Mouse (Mus musculus) MEL (cell line): ENCODE data around the gene Hic1. TPM values are rescaled to one million over a fixed set of nuclear protein-coding genes. Genes with fewer than 3 reads are reported as not detected.

Source experiments
- DNase-seq: peaks from one replicate; pipeline ENCODE4 v3.0.0; 2011; ENCODE audit warnings: low read depth, low spot score
- H3K27ac ChIP-seq: 2 replicates; pipeline ENCODE4 v1.5.1; 2012; ENCODE audit warnings: low read depth, mild to moderate bottlenecking, control low read depth, low read length, moderate library complexity; ENCODE audit not compliant: control insufficient read depth
- H3K27me3 ChIP-seq, 2 experiments: fragments of 150-350 bp in 1 of 2; sonication (generic) in 1 of 2; 2 replicates each; pipeline ENCODE4 v1.6.1; 2012; ENCODE audit warnings: low read length in 2 of 2, mild to moderate bottlenecking in 2 of 2, improper control_type of control experiment in 1 of 2, moderate library complexity in 1 of 2; ENCODE audit not compliant: insufficient read depth in 2 of 2, control insufficient read depth in 1 of 2
- H3K36me3 ChIP-seq, 2 experiments: 2 replicates each; pipeline ENCODE4 v1.6.1; 2012 to 2014; ENCODE audit warnings: low read length in 2 of 2, improper control_type of control experiment in 1 of 2, inconsistent platforms in 1 of 2, mild to moderate bottlenecking in 1 of 2; ENCODE audit not compliant: insufficient read depth in 2 of 2, control insufficient read depth in 1 of 2
- H3K4me1 ChIP-seq, 2 experiments: fragments of 150-350 bp in 1 of 2; sonication (generic) in 1 of 2; 2 replicates each; pipeline ENCODE4 v1.6.1; 2012; ENCODE audit warnings: low read length in 2 of 2, improper control_type of control experiment in 1 of 2, mild to moderate bottlenecking in 1 of 2; ENCODE audit not compliant: insufficient read depth in 2 of 2, control insufficient read depth in 1 of 2
- H3K4me3 ChIP-seq, 2 experiments: fragments of 150-350 bp in 1 of 2; sonication (generic) in 1 of 2; 2 replicates each; pipeline ENCODE4 v1.5.1; 2012; ENCODE audit warnings: low read depth in 2 of 2, low read length in 2 of 2, mild to moderate bottlenecking in 2 of 2, moderate library complexity in 2 of 2, control low read depth in 1 of 2, improper control_type of control experiment in 1 of 2; ENCODE audit not compliant: control insufficient read depth in 1 of 2, insufficient read depth in 1 of 2
- H3K79me2 ChIP-seq: 2 replicates; pipeline ENCODE4 v1.6.1; 2012; ENCODE audit warnings: mild to moderate bottlenecking, low read length, moderate library complexity; ENCODE audit not compliant: control insufficient read depth, poor library complexity, insufficient read depth
- H3K9ac ChIP-seq: 2 replicates; pipeline ENCODE4 v1.6.1; 2012; ENCODE audit warnings: low read depth, mild to moderate bottlenecking, control low read depth, low read length, moderate library complexity; ENCODE audit not compliant: control insufficient read depth, poor library complexity, severe bottlenecking
- H3K9me3 ChIP-seq: fragments of 150-350 bp; sonication (generic); replicated peaks from 2 replicates; pipeline ENCODE4 v1.6.1; 2012; ENCODE audit warnings: mild to moderate bottlenecking, low read length, improper control_type of control experiment, moderate library complexity; ENCODE audit not compliant: insufficient read depth
- CHD1 ChIP-seq: IDR thresholded peaks from 2 replicates; pipeline ENCODE4 v1.6.1; 2012; ENCODE audit warnings: low read depth, mild to moderate bottlenecking, inconsistent platforms, low read length, improper control_type of control experiment
- CHD2 ChIP-seq: IDR thresholded peaks from 2 replicates; pipeline ENCODE4 v1.6.1; 2011; ENCODE audit warnings: low read length, improper control_type of control experiment
- E2F4 ChIP-seq: IDR thresholded peaks from 2 replicates; pipeline ENCODE4 v1.6.1; 2011; ENCODE audit warnings: low read depth, low read length, improper control_type of control experiment, borderline replicate concordance
- ETS1 ChIP-seq: IDR thresholded peaks from 2 replicates; pipeline ENCODE4 v1.6.1; 2012; ENCODE audit warnings: low read depth, mild to moderate bottlenecking, inconsistent platforms, low read length, improper control_type of control experiment, moderate library complexity
- GATA1 ChIP-seq: IDR thresholded peaks from 2 replicates; pipeline ENCODE4 v1.6.1; 2011; ENCODE audit warnings: low read depth, low read length, improper control_type of control experiment
- HCFC1 ChIP-seq: IDR thresholded peaks from 2 replicates; pipeline ENCODE4 v1.6.1; 2012; ENCODE audit warnings: low read depth, mild to moderate bottlenecking, inconsistent platforms, low read length, improper control_type of control experiment, moderate library complexity
- JUND ChIP-seq: IDR thresholded peaks from 2 replicates; pipeline ENCODE4 v1.6.1; 2011; ENCODE audit warnings: low read depth, mild to moderate bottlenecking, improper control_type of control experiment, low read length
- KAT2A ChIP-seq: conservative IDR thresholded peaks from 2 replicates; pipeline ENCODE4 v1.6.1; 2012; ENCODE audit warnings: low read depth, low read length, improper control_type of control experiment, inconsistent platforms
- MAFK ChIP-seq: IDR thresholded peaks from 2 replicates; pipeline ENCODE4 v1.6.1; 2011; ENCODE audit warnings: low read depth, mild to moderate bottlenecking, low read length, improper control_type of control experiment, borderline replicate concordance
- MAX ChIP-seq: IDR thresholded peaks from 2 replicates; pipeline ENCODE4 v1.6.1; 2011; ENCODE audit warnings: low read length, improper control_type of control experiment
- MAZ ChIP-seq: IDR thresholded peaks from 2 replicates; pipeline ENCODE4 v1.6.1; 2012; ENCODE audit warnings: low read depth, mild to moderate bottlenecking, inconsistent platforms, low read length, improper control_type of control experiment
- MXI1 ChIP-seq: IDR thresholded peaks from 2 replicates; pipeline ENCODE4 v1.6.1; 2011; ENCODE audit warnings: mild to moderate bottlenecking, low read depth, low read length, improper control_type of control experiment
- MYC ChIP-seq: IDR thresholded peaks from 2 replicates; pipeline ENCODE4 v1.6.1; 2011; ENCODE audit warnings: low read depth, mild to moderate bottlenecking, low read length, improper control_type of control experiment, moderate library complexity
- NRF1 ChIP-seq: IDR thresholded peaks from 2 replicates; pipeline ENCODE4 v1.6.1; 2014; ENCODE audit warnings: low read depth, mild to moderate bottlenecking, inconsistent platforms, low read length, improper control_type of control experiment, moderate library complexity; ENCODE audit not compliant: poor library complexity, insufficient read depth, severe bottlenecking
- POLR2AphosphoS5 ChIP-seq: IDR thresholded peaks from 2 replicates; pipeline ENCODE4 v1.6.1; 2012; ENCODE audit warnings: low read depth, borderline replicate concordance, mild to moderate bottlenecking, inconsistent platforms, low read length, moderate library complexity, mixed read lengths
- RAD21 ChIP-seq: IDR thresholded peaks from 2 replicates; pipeline ENCODE4 v1.6.1; 2011; ENCODE audit warnings: mild to moderate bottlenecking, low read depth, low read length, improper control_type of control experiment
- SIN3A ChIP-seq: IDR thresholded peaks from 2 replicates; pipeline ENCODE4 v1.6.1; 2012; ENCODE audit warnings: low read length, improper control_type of control experiment, inconsistent platforms
- TAL1 ChIP-seq: IDR thresholded peaks from 2 replicates; pipeline ENCODE4 v1.6.1; 2012; ENCODE audit warnings: mild to moderate bottlenecking, inconsistent platforms, low read length, moderate library complexity, mixed read lengths
- TBP ChIP-seq: IDR thresholded peaks from 2 replicates; pipeline ENCODE4 v1.8.0; 2011; ENCODE audit warnings: low read depth, low read length, improper control_type of control experiment
- TCF12 ChIP-seq: IDR thresholded peaks from 2 replicates; pipeline ENCODE4 v1.6.1; 2014; ENCODE audit warnings: low read depth, mild to moderate bottlenecking, inconsistent platforms, low read length, improper control_type of control experiment, moderate library complexity
- UBTF ChIP-seq: IDR thresholded peaks from 2 replicates; pipeline ENCODE4 v1.6.1; 2012; ENCODE audit warnings: low read depth, mild to moderate bottlenecking, inconsistent platforms, low read length, improper control_type of control experiment, moderate library complexity, borderline replicate concordance; ENCODE audit not compliant: insufficient read depth
- ZC3H11A ChIP-seq: IDR thresholded peaks from 2 replicates; pipeline ENCODE4 v1.6.1; 2012; ENCODE audit warnings: low read depth, mild to moderate bottlenecking, inconsistent platforms, low read length, improper control_type of control experiment
- polyA plus RNA-seq, 2 experiments: library from polyadenylated mRNA; stranded (reverse) in 1 of 2; unstranded in 1 of 2; fragments of >175 nt in 1 of 2; fragments of >200 nt in 1 of 2; gene quantifications; 2 replicates each; pipeline versions ENCODE4 v1.2.1 to v1.2.4; 2012; ENCODE audit warnings: low replicate concordance in 2 of 2, low read depth in 1 of 2; ENCODE audit not compliant: insufficient read length in 2 of 2, insufficient read depth in 1 of 2, missing spikeins in 1 of 2
- total RNA-seq: library from RNA; depleted of rRNA; stranded (reverse); fragments of 300-350 nt; gene quantifications from 2 replicates; pipeline ENCODE4 v1.2.3, GENCODE M21; 2012

Gene Hic1
- total and polyA plus RNA-seq, 3 experiments: 18.2 to 18.8 TPM; not detected in 1

GRCm38 (mm10) chr11:75121348-75121747, 48.0 kb downstream of the Hic1 start:
- Histone ChIP-seq H3K27ac (no peak overlapping the region), H3K4me3 (no peak overlapping the region), H3K4me1 (no peaks in the 10 kb centered on the region), H3K9ac (no peak overlapping the region), H3K9me3 (no peaks in the 10 kb centered on the region), H3K36me3 (peaks cover 0 to 2% of the 10 kb centered on the region in 2 experiments), H3K79me2 (no peaks in the 10 kb centered on the region), H3K27me3 (no peaks in the 10 kb centered on the region)
- TF ChIP-seq GATA1: no peak
- TF ChIP-seq RAD21: no peak
- no peak for TF ChIP-seq CHD1
- no peak for TF ChIP-seq MAFK
- no peak for TF ChIP-seq KAT2A
- no peak for TF ChIP-seq ZC3H11A
- TF ChIP-seq HCFC1: no peak
- no peak for TF ChIP-seq MYC
- no peak for TF ChIP-seq MAX
- no peak for TF ChIP-seq MAZ
- no peak for TF ChIP-seq TCF12
- no peak for TF ChIP-seq ETS1
- TF ChIP-seq NRF1: no peak
- no peak for TF ChIP-seq TBP
- no peak for TF ChIP-seq SIN3A
- no peak for TF ChIP-seq POLR2AphosphoS5
- TF ChIP-seq TAL1: no peak
- no peak for TF ChIP-seq MXI1
- no peak for TF ChIP-seq JUND
- TF ChIP-seq CHD2: no peak
- no peak for DNase-seq

GRCm38 (mm10) chr11:75119841-75120240, 49.5 kb downstream of the Hic1 start:
- no peak for TF ChIP-seq MYC
- no peak for TF ChIP-seq E2F4
- TF ChIP-seq UBTF: no peak
- no peak for TF ChIP-seq CHD1
- TF ChIP-seq POLR2AphosphoS5: no peak
- TF ChIP-seq, all 39 proteins: peak for 0

More at GRCm38 (mm10) chr11:75119841-75120240, 49.5 kb downstream of the Hic1 start:
- Histone ChIP-seq H3K27me3 (no peaks in the 10 kb centered on the region), H3K9me3 (no peaks in the 10 kb centered on the region), H3K9ac (no peak overlapping the region), H3K79me2 (no peaks in the 10 kb centered on the region), H3K36me3 (peaks cover 0 to 2% of the 10 kb centered on the region in 2 experiments), H3K4me1 (no peaks in the 10 kb centered on the region), H3K27ac (no peak overlapping the region), H3K4me3 (no peak overlapping the region)
- no peak for DNase-seq
